Mouse (Mus musculus): ENCODE measurements at regions not wholly inside any gene's neighbourhood (a gene's known extent, or its start where the extent isn't known, plus 50 kb on each side); places are given as distances from the start of the nearest gene placed in this dataset.

DNA sequence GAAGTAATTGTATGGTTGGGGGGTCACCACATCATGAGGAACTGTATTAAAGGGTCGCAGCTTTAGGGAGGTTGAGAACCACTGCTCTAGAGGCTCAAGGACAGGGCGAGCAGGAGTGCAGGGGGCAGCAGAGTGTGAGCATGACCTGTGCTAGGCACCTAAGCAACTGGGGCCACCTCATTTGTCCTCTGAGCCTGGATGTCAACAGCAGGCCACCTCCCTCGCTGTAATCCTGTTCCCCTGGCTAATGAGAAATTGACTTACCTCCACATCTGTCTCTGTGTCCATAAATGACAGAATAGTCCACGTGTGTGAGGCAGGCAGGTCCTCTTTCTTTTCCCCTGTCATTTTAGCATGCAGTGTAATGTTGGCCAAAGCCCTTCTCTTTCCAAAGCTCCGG is 192.7 kb upstream of the Rreb1 start:
- ATAC-seq (replicated peaks in 1 of 2; ENCODE audit: insufficient read depth in 1 of 2, low FRiP score in 2 of 2, low TSS enrichment in 1 of 2, low read depth in 1 of 2, poor library complexity in 2 of 2, severe bottlenecking in 2 of 2) = no peak

DNA sequence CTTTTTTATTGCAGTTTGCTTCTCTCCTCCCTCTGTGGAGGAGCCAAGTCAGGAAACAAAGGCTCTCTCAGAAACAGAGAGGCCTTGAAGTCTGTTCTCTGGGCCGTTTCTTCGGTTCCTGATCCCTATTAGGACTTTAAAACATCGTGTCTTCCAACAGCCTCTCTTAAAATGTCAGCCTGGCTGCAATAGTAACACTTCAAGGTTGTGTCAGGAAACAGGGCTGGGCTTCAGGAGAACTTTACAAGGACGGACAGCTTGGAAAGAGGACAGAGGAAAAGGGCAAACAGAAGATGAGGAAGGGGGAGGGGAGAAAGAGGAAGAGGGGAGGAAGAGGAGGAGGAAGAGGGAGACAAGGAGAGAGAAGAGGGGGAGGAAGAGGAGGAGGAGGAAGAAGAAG is 191.7 kb upstream of the Rreb1 start:
- no peak for ATAC-seq (replicated peaks in 1 of 2; ENCODE audit: insufficient read depth in 1 of 2, low FRiP score in 2 of 2, low TSS enrichment in 1 of 2, low read depth in 1 of 2, poor library complexity in 2 of 2, severe bottlenecking in 2 of 2)

DNA sequence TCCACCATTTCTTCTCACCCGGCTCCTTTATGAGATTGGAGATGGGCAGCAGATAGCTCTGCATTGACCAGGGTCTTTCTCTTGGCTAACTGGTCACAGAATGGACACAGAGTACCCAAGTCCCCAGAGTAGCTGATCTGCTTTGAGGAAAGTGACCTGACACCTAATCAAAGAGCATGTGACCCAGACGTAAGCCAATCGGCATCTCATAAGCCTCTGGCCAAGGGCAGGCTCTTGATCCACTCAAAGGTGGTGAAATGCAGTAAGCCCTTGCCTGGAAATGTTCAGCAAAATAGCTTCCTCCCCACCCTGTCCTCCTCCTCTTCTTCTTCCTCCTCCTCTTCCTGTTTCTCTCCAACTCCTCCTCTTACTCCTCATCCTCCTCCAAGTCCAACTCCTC is 190.3 kb upstream of the Rreb1 start:
- no peak for ATAC-seq (replicated peaks in 1 of 2; ENCODE audit: insufficient read depth in 1 of 2, low FRiP score in 2 of 2, low TSS enrichment in 1 of 2, low read depth in 1 of 2, poor library complexity in 2 of 2, severe bottlenecking in 2 of 2)

DNA sequence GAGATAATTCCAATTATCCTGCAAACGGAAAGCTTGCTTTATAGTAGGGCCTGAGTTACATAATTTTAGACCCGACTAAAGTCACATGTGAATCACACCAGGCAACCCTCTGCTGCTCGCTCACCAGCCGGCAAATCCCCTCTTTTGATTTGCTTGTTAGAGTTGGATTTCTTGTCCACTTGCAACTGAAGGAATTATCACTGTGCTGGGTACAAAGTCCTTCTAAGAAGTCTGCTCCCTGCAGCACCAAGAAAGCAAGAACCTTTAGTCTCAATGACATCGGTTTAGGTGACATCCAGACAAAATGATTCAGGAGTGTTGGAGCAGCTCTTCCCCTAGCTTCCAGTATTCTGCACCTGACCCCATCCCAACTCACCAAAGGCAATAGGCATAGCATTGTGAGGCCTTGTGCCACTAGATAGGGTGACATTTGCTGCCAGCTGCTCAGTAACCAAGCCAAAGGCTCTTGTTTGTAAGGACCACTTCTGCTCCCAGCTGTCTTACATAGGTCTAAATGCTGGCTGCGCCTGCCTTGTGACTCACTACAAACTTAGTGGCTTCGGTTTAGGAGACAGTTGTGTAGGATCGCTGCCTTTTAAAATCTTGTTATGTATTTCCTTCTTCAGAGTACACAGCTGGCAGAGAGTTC is 189.5 kb upstream of the Rreb1 start:
- ATAC-seq (replicated peaks in 1 of 2; ENCODE audit: insufficient read depth in 1 of 2, low FRiP score in 2 of 2, low TSS enrichment in 1 of 2, low read depth in 1 of 2, poor library complexity in 2 of 2, severe bottlenecking in 2 of 2) = no peak

DNA sequence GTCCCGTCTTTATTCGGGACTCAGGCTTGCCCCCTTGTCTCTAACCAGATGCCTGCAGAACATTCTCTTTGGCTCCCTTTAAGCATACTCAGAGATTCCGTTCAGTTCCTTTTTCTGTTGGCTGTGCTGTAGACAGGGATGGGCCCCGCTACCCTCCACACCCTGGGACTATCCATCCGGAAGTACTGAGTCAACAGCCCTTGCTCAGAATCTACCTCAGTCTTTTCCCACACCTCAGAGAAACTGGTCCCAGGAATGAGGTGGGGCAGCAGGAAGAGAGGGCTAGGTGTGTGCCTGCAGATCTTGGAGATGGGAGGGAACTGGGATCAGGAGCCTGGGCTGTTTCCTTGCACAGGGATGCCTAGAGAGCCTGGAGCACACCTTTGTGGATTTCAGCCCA is 186.1 kb upstream of the Rreb1 start:
- no peak for ATAC-seq (replicated peaks in 1 of 2; ENCODE audit: insufficient read depth in 1 of 2, low FRiP score in 2 of 2, low TSS enrichment in 1 of 2, low read depth in 1 of 2, poor library complexity in 2 of 2, severe bottlenecking in 2 of 2)

DNA sequence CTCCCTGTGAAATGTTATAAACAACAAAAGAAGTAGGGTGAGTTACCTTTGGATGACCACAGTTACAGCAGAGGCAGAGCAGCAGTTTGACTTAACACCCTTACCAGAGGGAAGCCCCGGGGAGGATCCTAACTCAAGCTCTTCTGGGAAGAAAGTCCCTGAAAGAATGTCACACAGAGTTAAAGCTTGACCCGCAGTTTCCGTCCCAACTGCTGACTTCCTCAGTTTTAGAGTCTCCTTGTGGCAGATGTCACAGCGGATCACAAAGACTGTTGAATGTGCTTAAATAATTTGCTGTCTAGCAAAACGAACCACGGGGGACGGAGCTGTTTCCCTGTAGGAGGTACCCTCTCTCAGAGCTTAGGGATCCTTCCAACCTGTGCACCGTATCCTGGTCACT is 183.0 kb upstream of the Rreb1 start:
- peak; percentile 35 to 62; a peak in 2 of 4 replicates for ATAC-seq (replicated peaks in 1 of 2; ENCODE audit: insufficient read depth in 1 of 2, low FRiP score in 2 of 2, low TSS enrichment in 1 of 2, low read depth in 1 of 2, poor library complexity in 2 of 2, severe bottlenecking in 2 of 2)

DNA sequence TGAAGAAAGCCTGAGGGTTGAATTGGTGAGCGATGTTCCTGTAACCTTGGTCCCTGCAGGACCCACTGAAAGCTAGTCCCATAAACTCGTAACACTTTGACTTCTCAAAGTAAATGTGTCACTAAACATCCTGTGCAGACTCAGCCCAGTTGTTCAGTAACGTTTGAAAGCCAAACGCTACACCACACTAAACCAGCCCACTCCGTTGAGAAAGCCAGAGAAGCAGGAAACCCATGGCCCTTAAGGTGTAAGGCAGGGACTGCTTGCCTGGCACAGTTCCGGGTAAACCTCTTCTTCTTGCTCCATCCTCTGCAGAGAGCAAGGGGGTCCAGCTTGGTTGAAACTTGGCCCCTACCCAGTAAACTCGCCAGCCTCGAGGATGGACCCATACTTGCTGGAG is 180.6 kb upstream of the Rreb1 start:
- ATAC-seq (replicated peaks in 1 of 2; ENCODE audit: insufficient read depth in 1 of 2, low FRiP score in 2 of 2, low TSS enrichment in 1 of 2, low read depth in 1 of 2, poor library complexity in 2 of 2, severe bottlenecking in 2 of 2) = peak; percentile 12 to 52; a peak in 1 of 4 replicates

DNA sequence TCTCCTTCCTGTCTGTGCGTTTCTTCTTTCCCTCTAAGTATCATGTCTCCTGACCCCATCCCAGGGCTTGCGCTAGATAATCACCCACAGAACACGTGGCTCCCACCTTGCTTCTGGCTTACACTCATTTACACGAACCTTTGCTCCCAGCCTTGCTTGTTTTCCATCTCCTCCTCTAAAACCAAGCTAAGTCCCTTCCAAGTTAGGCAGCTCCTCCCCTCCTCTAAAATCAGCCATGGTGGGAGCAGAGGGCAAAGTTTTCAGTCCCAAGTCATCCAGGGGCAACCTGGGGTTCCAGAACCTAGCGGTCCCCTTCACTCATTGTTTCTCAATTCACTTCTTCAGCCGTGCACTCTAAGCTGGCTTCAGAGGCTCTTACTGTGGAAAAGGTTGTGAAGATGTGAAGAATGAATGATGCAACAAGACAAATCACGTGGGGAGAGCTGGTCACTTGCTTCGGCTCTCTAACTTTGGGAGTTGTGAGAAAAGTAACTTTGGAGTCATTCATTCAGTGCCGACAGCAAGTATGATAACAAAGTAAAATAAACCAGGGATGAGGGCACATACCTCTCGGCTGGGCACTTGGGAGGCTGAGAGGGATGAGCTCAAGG is 179.9 kb upstream of the Rreb1 start:
- no peak for ATAC-seq (replicated peaks in 1 of 2; ENCODE audit: insufficient read depth in 1 of 2, low FRiP score in 2 of 2, low TSS enrichment in 1 of 2, low read depth in 1 of 2, poor library complexity in 2 of 2, severe bottlenecking in 2 of 2)

DNA sequence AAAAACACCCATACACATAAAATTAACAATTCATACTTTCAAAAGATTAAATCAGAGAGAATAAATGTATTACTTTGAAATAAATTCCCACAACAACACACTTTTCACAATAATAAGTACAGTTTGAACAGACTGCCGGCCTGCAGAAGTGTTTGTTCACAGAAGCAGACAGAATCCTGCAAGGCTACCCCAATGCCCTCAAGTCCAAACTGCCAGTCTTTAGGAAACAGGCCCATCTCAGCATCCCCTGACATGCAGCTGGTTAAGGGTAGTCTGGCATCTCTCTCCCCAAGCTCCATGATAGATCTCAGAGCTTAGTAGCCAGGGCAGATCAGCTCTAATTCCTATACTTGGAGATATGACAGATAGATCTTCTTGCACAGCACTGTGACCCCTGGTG is 178.5 kb upstream of the Rreb1 start:
- ATAC-seq (replicated peaks in 1 of 2; ENCODE audit: insufficient read depth in 1 of 2, low FRiP score in 2 of 2, low TSS enrichment in 1 of 2, low read depth in 1 of 2, poor library complexity in 2 of 2, severe bottlenecking in 2 of 2) = no peak

DNA sequence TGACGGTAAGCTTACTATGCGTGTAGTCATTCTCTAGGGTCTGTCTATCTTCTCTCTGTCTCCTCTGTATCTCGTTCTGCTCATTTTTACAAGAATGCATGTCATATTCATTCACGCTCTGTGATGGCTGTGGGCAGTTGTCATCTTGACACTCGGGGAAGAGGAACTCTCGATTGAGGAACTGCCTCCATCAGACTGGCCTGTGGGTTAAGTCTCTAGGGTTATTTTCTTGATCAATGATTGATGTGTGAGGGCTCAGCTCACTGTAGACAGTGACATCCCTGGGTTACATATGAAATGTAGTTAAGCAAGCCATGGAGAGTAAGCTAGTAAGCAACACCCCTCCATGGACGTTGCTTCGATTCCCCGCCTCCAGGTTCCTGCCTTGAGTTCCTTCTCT is 178.0 kb upstream of the Rreb1 start:
- peak; percentile 53 to 66 for ATAC-seq (replicated peaks in 1 of 2; ENCODE audit: insufficient read depth in 1 of 2, low FRiP score in 2 of 2, low TSS enrichment in 1 of 2, low read depth in 1 of 2, poor library complexity in 2 of 2, severe bottlenecking in 2 of 2)

DNA sequence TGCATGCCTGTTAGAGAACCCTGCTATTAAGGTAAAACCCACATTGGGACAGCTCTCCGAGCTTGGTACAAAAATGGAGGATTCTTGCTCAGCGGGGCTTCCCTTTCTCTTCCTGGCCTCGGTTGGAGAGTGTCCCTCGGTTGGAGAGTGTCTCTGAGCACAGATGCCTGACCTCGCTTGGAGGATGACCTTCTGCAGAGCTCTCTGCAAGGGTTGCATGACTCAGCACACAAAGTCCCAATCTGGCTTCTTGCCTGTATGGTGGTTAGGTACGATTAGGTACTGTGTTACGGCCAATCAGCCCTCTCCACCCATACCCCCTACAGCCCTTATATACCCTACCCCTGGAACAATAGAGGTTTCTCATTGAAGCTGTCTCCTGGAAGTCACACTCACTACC is 177.1 kb upstream of the Rreb1 start:
- no peak for ATAC-seq (replicated peaks in 1 of 2; ENCODE audit: insufficient read depth in 1 of 2, low FRiP score in 2 of 2, low TSS enrichment in 1 of 2, low read depth in 1 of 2, poor library complexity in 2 of 2, severe bottlenecking in 2 of 2)

DNA sequence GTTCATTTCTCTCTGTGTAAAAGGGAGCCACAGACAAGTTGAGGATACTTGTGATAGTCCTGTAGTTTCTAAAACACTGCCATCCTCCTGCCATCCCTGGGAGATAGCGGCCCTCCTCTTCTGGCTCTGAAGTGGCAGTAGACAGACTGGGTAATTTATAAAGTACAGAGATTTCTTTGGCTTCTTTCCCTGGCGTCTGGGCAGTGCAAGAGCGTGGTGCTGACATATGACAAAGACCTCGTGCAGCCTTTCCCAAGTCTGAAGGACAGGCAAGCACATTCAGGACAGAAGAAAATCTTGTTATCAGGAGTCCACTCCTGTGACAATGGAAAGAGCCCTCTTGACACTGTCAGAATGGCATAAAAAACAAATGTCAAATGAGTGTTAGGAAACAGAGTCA is 175.9 kb upstream of the Rreb1 start:
- ATAC-seq (replicated peaks in 1 of 2; ENCODE audit: insufficient read depth in 1 of 2, low FRiP score in 2 of 2, low TSS enrichment in 1 of 2, low read depth in 1 of 2, poor library complexity in 2 of 2, severe bottlenecking in 2 of 2) = no peak

DNA sequence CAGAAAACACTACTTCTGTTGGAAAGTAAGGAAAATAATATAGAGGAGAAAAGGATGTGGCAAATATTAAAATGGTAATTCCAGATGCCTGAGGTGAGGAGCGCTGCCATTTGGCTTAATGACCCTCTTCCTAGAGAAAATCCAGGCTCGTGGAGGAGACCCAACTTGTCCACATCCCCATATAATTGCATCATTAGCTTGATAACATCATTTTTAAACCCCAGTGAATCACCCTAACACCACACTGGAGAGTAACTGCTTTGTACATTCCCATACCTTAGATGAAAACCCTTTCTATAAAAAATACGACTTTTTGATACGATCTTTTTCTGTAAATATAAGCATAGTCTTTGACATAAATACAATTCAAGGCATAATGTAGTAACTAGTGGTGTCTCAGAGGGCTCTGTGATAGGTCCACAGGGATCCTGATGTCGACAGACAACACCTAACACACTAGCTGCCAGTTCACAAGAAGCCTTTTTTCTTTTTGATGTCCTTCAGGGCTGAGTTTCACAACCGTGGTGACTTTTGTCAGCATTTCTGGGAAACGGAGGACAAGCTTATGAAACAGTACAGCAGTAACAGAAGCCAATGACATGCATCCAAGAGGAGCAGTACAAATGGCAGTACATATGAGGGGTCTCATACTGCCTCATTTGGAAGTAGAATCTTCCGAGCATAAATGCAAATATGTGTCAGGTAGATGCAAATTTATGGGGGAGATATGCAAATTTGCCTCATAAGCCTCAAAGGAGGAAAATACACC is 174.8 kb upstream of the Rreb1 start:
- ATAC-seq (replicated peaks in 1 of 2; ENCODE audit: insufficient read depth in 1 of 2, low FRiP score in 2 of 2, low TSS enrichment in 1 of 2, low read depth in 1 of 2, poor library complexity in 2 of 2, severe bottlenecking in 2 of 2) = no peak

DNA sequence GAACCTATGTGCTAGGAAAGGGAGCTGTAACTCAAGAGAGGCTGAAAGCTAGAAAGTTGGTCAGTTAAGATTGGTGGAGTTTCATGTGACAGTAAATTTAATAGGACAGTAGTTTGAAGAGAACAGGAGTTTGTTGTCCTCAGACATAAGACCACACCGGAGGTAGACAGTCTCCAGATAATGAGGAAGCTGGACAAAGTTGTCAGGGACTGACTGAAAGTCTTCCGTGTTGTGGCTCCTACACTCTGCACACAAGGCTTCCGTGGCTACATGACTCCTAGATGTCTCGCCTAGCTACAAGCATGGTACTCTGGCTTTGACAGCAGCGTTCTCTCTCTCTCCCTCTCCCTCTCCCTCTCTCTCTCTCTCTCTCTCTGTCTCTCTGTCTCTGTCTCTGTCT is 171.9 kb upstream of the Rreb1 start:
- 0 out of 4 replicates have a peak, but pooled peaks of 1 of the 2 experiments have one; percentile 60 for ATAC-seq (replicated peaks in 1 of 2; ENCODE audit: insufficient read depth in 1 of 2, low FRiP score in 2 of 2, low TSS enrichment in 1 of 2, low read depth in 1 of 2, poor library complexity in 2 of 2, severe bottlenecking in 2 of 2)

DNA sequence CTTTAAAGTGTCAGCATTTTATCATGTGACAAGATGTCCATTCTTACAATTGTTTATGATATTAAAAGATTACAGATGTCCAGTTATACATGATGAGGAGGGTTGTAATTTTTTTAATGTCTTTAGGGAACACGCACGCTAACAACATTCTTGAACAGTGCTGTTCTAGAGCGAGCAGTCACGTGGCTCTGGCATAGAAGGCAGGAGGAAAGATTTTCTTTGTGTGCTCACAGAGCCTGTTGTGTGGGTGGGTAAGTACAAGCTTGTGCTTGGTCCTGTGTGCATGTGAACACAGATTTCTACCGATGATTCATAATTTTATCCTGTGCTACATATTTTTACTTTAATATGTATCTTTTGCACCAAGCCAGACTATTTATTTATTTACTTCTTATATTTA is 169.1 kb upstream of the Rreb1 start:
- no peak for ATAC-seq (replicated peaks in 1 of 2; ENCODE audit: insufficient read depth in 1 of 2, low FRiP score in 2 of 2, low TSS enrichment in 1 of 2, low read depth in 1 of 2, poor library complexity in 2 of 2, severe bottlenecking in 2 of 2)

DNA sequence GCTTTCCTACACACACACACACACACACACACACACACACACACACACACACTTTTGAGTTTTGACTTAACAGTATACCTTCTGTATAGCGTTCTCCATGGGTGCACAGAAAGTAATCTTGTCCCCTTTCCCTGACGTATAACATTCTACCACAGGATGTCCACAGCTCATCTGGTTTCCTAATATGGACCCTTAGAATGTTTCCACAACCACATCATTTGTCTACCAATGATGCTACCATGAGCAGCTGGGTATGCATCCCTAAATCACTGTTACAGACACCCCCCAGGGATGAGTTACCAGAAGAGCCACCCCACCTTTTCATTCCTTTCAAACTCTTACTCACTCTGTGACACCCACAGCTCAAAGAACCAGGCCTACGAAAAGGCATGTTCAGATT is 166.8 kb upstream of the Rreb1 start:
- no peak for ATAC-seq (replicated peaks in 1 of 2; ENCODE audit: insufficient read depth in 1 of 2, low FRiP score in 2 of 2, low TSS enrichment in 1 of 2, low read depth in 1 of 2, poor library complexity in 2 of 2, severe bottlenecking in 2 of 2)

DNA sequence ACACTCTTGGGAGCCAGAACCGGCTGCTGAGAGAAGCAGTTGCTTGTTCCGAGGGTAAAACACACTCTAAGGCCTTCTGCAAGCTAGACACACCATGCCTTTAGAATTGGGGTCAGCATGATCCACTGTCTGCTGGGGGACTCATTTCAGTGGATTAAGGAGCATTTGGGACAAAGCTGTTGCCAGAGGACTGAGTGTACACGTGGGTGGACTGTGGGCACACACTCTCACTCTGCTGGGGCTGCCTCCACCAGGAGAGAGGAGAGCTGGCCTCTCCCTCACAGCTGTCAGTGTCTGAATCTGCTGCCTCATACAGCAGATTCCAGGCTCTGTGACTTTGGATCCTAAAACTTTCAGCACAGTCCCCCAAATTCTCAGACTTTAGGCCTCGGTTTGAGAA is 161.2 kb upstream of the Rreb1 start:
- no peak for ATAC-seq (replicated peaks in 1 of 2; ENCODE audit: insufficient read depth in 1 of 2, low FRiP score in 2 of 2, low TSS enrichment in 1 of 2, low read depth in 1 of 2, poor library complexity in 2 of 2, severe bottlenecking in 2 of 2)

DNA sequence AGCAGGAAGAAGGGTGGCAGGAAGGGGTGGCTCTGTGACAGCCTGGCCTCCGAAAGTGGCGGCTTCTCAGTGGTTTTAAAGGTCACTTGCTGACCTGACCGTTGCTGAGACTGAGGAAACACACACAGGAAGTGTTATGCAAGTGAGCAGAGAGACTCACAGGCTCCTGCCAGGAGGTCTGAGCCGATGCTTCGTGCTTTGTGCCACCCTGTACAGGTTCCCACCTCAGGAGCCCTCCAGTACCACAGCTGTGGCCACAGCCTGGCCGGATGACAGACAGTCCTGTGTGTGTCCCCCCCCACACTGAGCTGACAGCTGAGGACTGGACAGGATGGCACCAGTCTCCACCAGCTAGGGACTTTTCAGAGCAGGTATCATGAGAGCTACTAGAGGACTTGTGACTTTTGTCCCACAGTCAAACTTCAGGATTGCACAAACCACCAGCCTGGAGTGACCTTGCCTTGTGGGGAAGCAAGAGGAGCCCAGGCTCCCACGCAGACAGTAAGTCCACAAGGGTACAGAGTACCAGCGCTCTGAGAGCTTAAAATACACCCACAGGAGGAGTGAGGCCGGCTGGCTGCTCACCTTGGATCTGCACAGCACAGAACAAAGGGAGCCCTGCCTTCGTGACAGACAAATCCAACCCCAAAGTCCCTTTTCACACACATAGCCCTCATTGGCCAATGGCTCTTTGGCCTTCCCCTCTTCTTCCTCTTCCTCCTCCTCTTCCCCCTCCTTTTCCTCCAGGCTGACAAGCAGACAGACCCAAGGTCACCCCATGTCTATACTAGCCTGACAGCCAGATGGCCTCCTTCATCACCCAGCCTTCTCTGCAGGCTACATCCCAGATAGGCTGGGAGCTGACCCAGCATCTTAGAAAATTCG is 158.1 kb upstream of the Rreb1 start:
- ATAC-seq (replicated peaks in 1 of 2; ENCODE audit: insufficient read depth in 1 of 2, low FRiP score in 2 of 2, low TSS enrichment in 1 of 2, low read depth in 1 of 2, poor library complexity in 2 of 2, severe bottlenecking in 2 of 2) = peak; percentile 92
